Mouse (Mus musculus): ENCODE results near the gene Fuca1.

GRCm38 (mm10) chr4:135906633-135907032 is 13.9 kb upstream of the Fuca1 start:
- TF ChIP-seq POLR2A (IDR thresholded peaks at IDR 0.05; ENCODE audit: insufficient read depth, low read depth, low read length) (no peak), CTCF (IDR thresholded peaks at IDR 0.05; ENCODE audit: insufficient read depth, low read depth, low read length) (no peak)
